Mouse (Mus musculus): ENCODE measurements around the gene Gm20905.
"Not testable (repeated sequence)": the region's sequence is repeated elsewhere in the genome, so short reads cannot be mapped to it uniquely, and the experiment has no call there.

Gm20905 gene

DNA sequence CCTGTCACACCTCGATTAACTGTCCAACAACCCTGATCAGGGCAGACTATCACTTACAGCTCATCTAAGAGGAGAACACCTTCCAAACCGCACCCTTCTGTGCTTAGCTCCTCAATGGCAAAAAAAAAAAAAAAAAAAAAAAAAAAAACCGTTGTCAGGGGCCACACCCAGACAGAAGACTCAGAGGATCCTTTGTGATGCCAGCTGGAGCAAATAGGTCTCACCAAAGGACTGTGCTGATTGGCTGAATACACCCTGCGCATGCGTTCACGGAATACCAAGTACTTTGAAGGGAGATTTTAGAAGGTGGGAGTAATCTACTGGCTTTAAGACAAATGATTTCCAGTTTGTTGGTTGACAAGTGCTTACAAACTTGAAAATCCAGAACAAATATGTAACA, at the start of gene Gm20905:
Gene Gm20905, minus strand, starts transcription at position 101 of the 400 bp plus-strand sequence.
- not testable (repeated sequence) for DNase-seq (ENCODE audit: low spot score)

All from spleen, adult 12 weeks (tissue).